Mouse (Mus musculus): Measurements from ENCODE around the gene Fam196a. TPM values are rescaled to one million over a fixed set of nuclear protein-coding genes. Genes with fewer than 3 reads are reported as not detected.

Gene Fam196a
- total RNA-seq, 1 experiment: 2.4 TPM

DNA sequence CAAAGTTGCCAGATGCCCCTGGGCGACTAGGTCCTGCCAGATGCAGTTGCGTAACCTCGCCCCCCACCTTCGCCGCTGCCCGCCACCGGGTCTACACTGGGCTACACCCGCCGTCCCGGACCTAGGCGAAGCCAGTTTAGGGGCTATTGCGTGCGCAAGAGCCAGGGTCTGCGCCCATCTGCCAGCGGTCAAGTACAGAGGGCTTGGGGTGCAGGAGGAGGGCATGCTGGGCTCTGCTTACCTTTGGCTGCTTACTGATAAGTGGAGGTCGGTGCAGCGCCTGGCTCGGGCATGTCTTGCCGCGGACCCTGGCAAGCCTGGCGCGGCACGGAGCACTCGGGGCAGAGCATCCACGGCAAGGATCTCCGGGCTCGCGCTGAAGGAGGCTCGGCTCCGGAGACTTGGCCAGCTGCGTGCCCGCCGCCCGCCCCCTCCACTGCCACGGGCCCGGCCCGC lies 731 bp downstream of the Fam196a start:
- peak overlapping the region; percentile 27 for H3K9ac ChIP-seq (ENCODE audit: insufficient read depth, low read depth, low read length, poor library complexity, severe bottlenecking)
- no peak for TF ChIP-seq MAFK (IDR thresholded peaks at IDR 0.05; ENCODE audit: insufficient read depth, low read depth, low read length)
- TF ChIP-seq CHD2 (IDR thresholded peaks at IDR 0.05; ENCODE audit: low read depth, low read length): no peak
- DNase-seq (ENCODE audit: low read depth, low spot score): peak; percentile 13
- in situ Hi-C loops (cut with MboI; ENCODE audit: low sequenced_read_pairs in 2 of 2, unreplicated experiment in 2 of 2): no loop called here
- no peaks in the 10 kb centered on the region for H3K36me3 ChIP-seq (ENCODE audit: control insufficient read depth, insufficient read depth, low read length, poor library complexity, severe bottlenecking)
- peaks cover 0 to 9% of the 10 kb centered on the region in 2 experiments; a peak in 1 of 4 replicates for H3K4me1 ChIP-seq (ENCODE audit: control insufficient read depth in 2 of 2, insufficient read depth in 2 of 2, low read length in 2 of 2, poor library complexity in 1 of 2)
- peak overlapping the region; percentile 73 to 79 for H3K4me3 ChIP-seq (ENCODE audit: insufficient read depth in 1 of 2, low read depth in 1 of 2, low read length in 2 of 2, poor library complexity in 1 of 2, severe bottlenecking in 1 of 2)
- no peak overlapping the region for H3K27ac ChIP-seq (ENCODE audit: insufficient read depth, low read depth, low read length, poor library complexity, severe bottlenecking)
- no peaks in the 10 kb centered on the region for H3K9me3 ChIP-seq (ENCODE audit: control insufficient read depth, insufficient read depth, low read depth, low read length)

DNA sequence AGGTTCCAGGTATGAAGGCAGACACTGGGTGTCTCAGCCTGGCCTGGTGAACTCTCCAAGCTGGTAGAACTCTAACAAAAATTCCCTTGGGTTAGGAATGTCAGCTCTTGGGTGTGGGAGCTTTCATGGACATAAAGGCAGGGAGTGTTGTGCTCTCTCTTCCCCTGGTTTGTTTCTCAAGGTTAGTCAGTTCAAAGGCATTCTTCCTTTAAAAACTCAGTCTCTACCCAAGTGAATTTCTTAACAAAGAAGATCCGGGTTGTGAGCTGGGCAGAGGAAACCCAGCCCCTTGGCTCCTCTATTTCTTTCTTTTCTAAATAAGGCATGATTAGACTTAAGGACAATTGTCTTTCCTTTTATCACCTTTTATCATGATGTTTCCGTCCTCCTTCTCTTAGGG lies 6.3 kb downstream of the Fam196a start:
- no peak overlapping the region for H3K9ac ChIP-seq (ENCODE audit: insufficient read depth, low read depth, low read length, poor library complexity, severe bottlenecking)
- H3K4me1 ChIP-seq (ENCODE audit: control insufficient read depth in 2 of 2, insufficient read depth in 2 of 2, low read length in 2 of 2, poor library complexity in 1 of 2): peaks cover 3 to 5% of the 10 kb centered on the region in 2 experiments; a peak in 3 of 4 replicates
- H3K9me3 ChIP-seq (ENCODE audit: control insufficient read depth, insufficient read depth, low read depth, low read length): no peaks in the 10 kb centered on the region
- H3K27ac ChIP-seq (ENCODE audit: insufficient read depth, low read depth, low read length, poor library complexity, severe bottlenecking): no peak overlapping the region
- DNase-seq (ENCODE audit: low read depth, low spot score): peak; percentile 47
- no peak overlapping the region for H3K4me3 ChIP-seq (ENCODE audit: insufficient read depth in 1 of 2, low read depth in 1 of 2, low read length in 2 of 2, poor library complexity in 1 of 2, severe bottlenecking in 1 of 2)
- TF ChIP-seq ZNF384 (IDR thresholded peaks at IDR 0.05; ENCODE audit: low read depth, low read length) (no peak), MAFK (IDR thresholded peaks at IDR 0.05; ENCODE audit: insufficient read depth, low read depth, low read length) (no peak), CHD2 (IDR thresholded peaks at IDR 0.05; ENCODE audit: low read depth, low read length) (no peak), ZC3H11A (IDR thresholded peaks at IDR 0.05; ENCODE audit: borderline replicate concordance, low read depth, low read length) (no peak), HCFC1 (IDR thresholded peaks at IDR 0.05; ENCODE audit: borderline replicate concordance, insufficient read depth, low read length) (no peak)
- H3K36me3 ChIP-seq (ENCODE audit: control insufficient read depth, insufficient read depth, low read length, poor library complexity, severe bottlenecking): no peaks in the 10 kb centered on the region; the same call in 1 of the 2 replicates
- in situ Hi-C loops (cut with MboI; ENCODE audit: low sequenced_read_pairs in 2 of 2, unreplicated experiment in 2 of 2): no loop called here

DNA sequence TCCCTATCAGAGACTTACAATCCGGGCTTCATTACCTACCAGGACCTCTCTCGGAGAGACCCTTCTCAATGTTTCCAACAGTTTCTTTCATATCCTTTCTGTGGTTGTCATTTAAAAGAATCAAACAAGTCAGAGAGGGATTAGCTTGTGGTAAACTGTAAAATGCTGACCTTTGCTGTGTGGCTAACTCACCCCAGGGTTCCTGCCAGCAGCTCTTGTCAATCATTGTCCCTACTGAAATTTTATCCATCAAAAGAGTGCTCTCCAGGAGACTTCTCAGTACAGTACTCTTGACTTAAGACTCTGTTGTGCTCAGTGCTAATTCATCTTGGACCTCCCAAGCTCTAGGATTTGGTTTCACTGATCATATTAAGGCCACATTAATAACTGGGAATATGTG lies 36.2 kb downstream of the Fam196a start:
- H3K36me3 ChIP-seq (ENCODE audit: control insufficient read depth, insufficient read depth, low read length, poor library complexity, severe bottlenecking): no peaks in the 10 kb centered on the region
- no peak overlapping the region for H3K4me3 ChIP-seq (ENCODE audit: insufficient read depth in 1 of 2, low read depth in 1 of 2, low read length in 2 of 2, poor library complexity in 1 of 2, severe bottlenecking in 1 of 2)
- DNase-seq (ENCODE audit: low read depth, low spot score): no peak
- no peak for TF ChIP-seq CHD2 (IDR thresholded peaks at IDR 0.05; ENCODE audit: low read depth, low read length)
- TF ChIP-seq ZC3H11A (IDR thresholded peaks at IDR 0.05; ENCODE audit: borderline replicate concordance, low read depth, low read length): no peak
- TF ChIP-seq MAFK (IDR thresholded peaks at IDR 0.05; ENCODE audit: insufficient read depth, low read depth, low read length): no peak
- TF ChIP-seq ZNF384 (IDR thresholded peaks at IDR 0.05; ENCODE audit: low read depth, low read length): no peak
- TF ChIP-seq HCFC1 (IDR thresholded peaks at IDR 0.05; ENCODE audit: borderline replicate concordance, insufficient read depth, low read length): no peak
- H3K9ac ChIP-seq (ENCODE audit: insufficient read depth, low read depth, low read length, poor library complexity, severe bottlenecking): no peak overlapping the region
- no peaks in the 10 kb centered on the region for H3K9me3 ChIP-seq (ENCODE audit: control insufficient read depth, insufficient read depth, low read depth, low read length)
- no peaks in the 10 kb centered on the region for H3K4me1 ChIP-seq (ENCODE audit: control insufficient read depth in 2 of 2, insufficient read depth in 2 of 2, low read length in 2 of 2, poor library complexity in 1 of 2)
- no peak overlapping the region for H3K27ac ChIP-seq (ENCODE audit: insufficient read depth, low read depth, low read length, poor library complexity, severe bottlenecking)
- in situ Hi-C loops (cut with MboI; ENCODE audit: low sequenced_read_pairs in 2 of 2, unreplicated experiment in 2 of 2): no loop called here

DNA sequence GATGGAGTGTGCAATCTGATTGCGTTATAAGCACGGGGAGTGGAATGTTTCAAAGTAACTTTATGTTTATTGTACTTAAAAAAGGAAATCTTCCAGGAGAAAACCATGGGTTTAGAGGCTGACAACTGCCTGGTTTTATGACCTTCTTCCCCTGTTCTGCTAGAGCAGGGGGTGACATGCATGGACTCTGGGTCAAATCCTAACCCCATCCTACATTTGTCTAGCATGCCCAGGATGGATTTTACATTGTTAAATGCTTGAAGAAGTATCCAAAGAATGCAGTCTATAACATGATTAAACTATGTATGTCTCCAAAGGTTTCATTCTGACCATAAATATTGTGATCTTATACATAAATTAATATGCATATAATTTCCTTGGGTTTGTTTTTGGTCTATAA lies 38.8 kb downstream of the Fam196a start:
- H3K9ac ChIP-seq (ENCODE audit: insufficient read depth, low read depth, low read length, poor library complexity, severe bottlenecking): no peak overlapping the region
- no peak for DNase-seq (ENCODE audit: low read depth, low spot score)
- H3K9me3 ChIP-seq (ENCODE audit: control insufficient read depth, insufficient read depth, low read depth, low read length): no peaks in the 10 kb centered on the region
- TF ChIP-seq CHD2 (IDR thresholded peaks at IDR 0.05; ENCODE audit: low read depth, low read length): no peak
- H3K4me1 ChIP-seq (ENCODE audit: control insufficient read depth in 2 of 2, insufficient read depth in 2 of 2, low read length in 2 of 2, poor library complexity in 1 of 2): no peaks in the 10 kb centered on the region
- in situ Hi-C loops (cut with MboI; ENCODE audit: low sequenced_read_pairs in 2 of 2, unreplicated experiment in 2 of 2): no loop called here
- no peak overlapping the region for H3K27ac ChIP-seq (ENCODE audit: insufficient read depth, low read depth, low read length, poor library complexity, severe bottlenecking)
- no peak overlapping the region for H3K4me3 ChIP-seq (ENCODE audit: insufficient read depth in 1 of 2, low read depth in 1 of 2, low read length in 2 of 2, poor library complexity in 1 of 2, severe bottlenecking in 1 of 2)
- no peaks in the 10 kb centered on the region for H3K36me3 ChIP-seq (ENCODE audit: control insufficient read depth, insufficient read depth, low read length, poor library complexity, severe bottlenecking)

DNA sequence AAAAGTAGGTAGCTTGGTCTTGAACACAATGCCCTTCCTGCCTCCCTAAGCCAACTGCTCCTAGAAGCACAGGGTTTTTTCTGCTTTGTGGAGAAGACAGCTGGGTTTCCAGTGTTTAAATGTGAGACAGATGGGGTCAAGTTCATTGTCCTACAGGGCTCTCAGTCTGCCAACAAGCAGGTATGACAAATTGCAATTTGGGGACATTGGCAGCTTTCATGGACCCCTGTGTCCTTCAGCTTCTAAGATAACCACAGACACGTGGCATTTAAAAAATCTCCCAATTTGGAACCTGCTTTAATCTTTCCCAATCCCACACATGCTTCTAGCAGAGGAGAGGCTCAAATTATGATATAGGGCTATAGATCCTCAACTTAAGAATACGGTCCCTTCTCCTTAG lies 43.6 kb downstream of the Fam196a start:
- H3K9ac ChIP-seq (ENCODE audit: insufficient read depth, low read depth, low read length, poor library complexity, severe bottlenecking): no peak overlapping the region
- no peak overlapping the region for H3K27ac ChIP-seq (ENCODE audit: insufficient read depth, low read depth, low read length, poor library complexity, severe bottlenecking)
- TF ChIP-seq ZNF384 (IDR thresholded peaks at IDR 0.05; ENCODE audit: low read depth, low read length): no peak
- TF ChIP-seq ZC3H11A (IDR thresholded peaks at IDR 0.05; ENCODE audit: borderline replicate concordance, low read depth, low read length): no peak
- TF ChIP-seq MAFK (IDR thresholded peaks at IDR 0.05; ENCODE audit: insufficient read depth, low read depth, low read length): no peak
- no peak for TF ChIP-seq HCFC1 (IDR thresholded peaks at IDR 0.05; ENCODE audit: borderline replicate concordance, insufficient read depth, low read length)
- no peak for TF ChIP-seq CHD2 (IDR thresholded peaks at IDR 0.05; ENCODE audit: low read depth, low read length)
- in situ Hi-C loops (cut with MboI; ENCODE audit: low sequenced_read_pairs in 2 of 2, unreplicated experiment in 2 of 2): no loop called here
- H3K9me3 ChIP-seq (ENCODE audit: control insufficient read depth, insufficient read depth, low read depth, low read length): no peaks in the 10 kb centered on the region
- no peaks in the 10 kb centered on the region for H3K36me3 ChIP-seq (ENCODE audit: control insufficient read depth, insufficient read depth, low read length, poor library complexity, severe bottlenecking)
- DNase-seq (ENCODE audit: low read depth, low spot score): no peak
- no peaks in the 10 kb centered on the region for H3K4me1 ChIP-seq (ENCODE audit: control insufficient read depth in 2 of 2, insufficient read depth in 2 of 2, low read length in 2 of 2, poor library complexity in 1 of 2)
- no peak overlapping the region for H3K4me3 ChIP-seq (ENCODE audit: insufficient read depth in 1 of 2, low read depth in 1 of 2, low read length in 2 of 2, poor library complexity in 1 of 2, severe bottlenecking in 1 of 2)
